In genomic region chr11:90687460-90688416, GRCm38 (mm10) we compare ENCODE assay signal across 8 mouse cellular contexts. TPM values are rescaled to one million over a fixed set of nuclear protein-coding genes. Genes with fewer than 3 reads are reported as not detected.
DNase-seq lines count a peak whose midpoint lies in the region; ATAC-seq and TF ChIP-seq lines count a peak whose summit lies in the region.

Gene Tom1l1, minus strand, starts transcription at chr11:90688366.

- DNase-seq in thymus, adult 2 months = no peak
- no peak for DNase-seq in thymus, postnatal 0 days (ENCODE audit: low spot score)
- DNase-seq in kidney, postnatal 0 days (ENCODE audit: low spot score) = peak; percentile 77

- no peak within 1 kb of the TSS for H3K27ac ChIP-seq in thymus, adult 2 months (ENCODE audit: control insufficient read depth, insufficient read depth, low read length)
- no peak within 1 kb of the TSS; the same call in 1 of the 2 replicates for H3K27ac ChIP-seq in heart, embryonic 12.5 days (ENCODE audit: poor library complexity, severe bottlenecking)
- H3K27ac ChIP-seq in kidney, postnatal 0 days = 0 out of 2 replicates have a peak within 1 kb of the TSS, but pooled peaks have one; percentile 25
- peak within 1 kb of the TSS; percentile 50 for H3K27ac ChIP-seq in limb, embryonic 15.5 days
- H3K27ac ChIP-seq in midbrain, embryonic 15.5 days = peak within 1 kb of the TSS; percentile 71
- H3K27ac ChIP-seq in stomach, embryonic 14.5 days (ENCODE audit: low read length) = 0 out of 2 replicates have a peak within 1 kb of the TSS, but pooled peaks have one; percentile 27

- H3K4me3 ChIP-seq in thymus, adult 2 months (ENCODE audit: control insufficient read depth, insufficient read depth, low read length) = 0 out of 2 replicates have a peak within 1 kb of the TSS, but pooled peaks have one; percentile 2
- peak within 1 kb of the TSS; percentile 77 for H3K4me3 ChIP-seq in heart, embryonic 12.5 days
- H3K4me3 ChIP-seq in kidney, postnatal 0 days (replicated peaks; ENCODE audit: low read depth, low read length) = peak within 1 kb of the TSS; percentile 65
- peak within 1 kb of the TSS; percentile 62 for H3K4me3 ChIP-seq in limb, embryonic 15.5 days
- H3K4me3 ChIP-seq in midbrain, embryonic 15.5 days = peak within 1 kb of the TSS; percentile 66
- H3K4me3 ChIP-seq in stomach, embryonic 14.5 days (ENCODE audit: low read depth, low read length) = peak within 1 kb of the TSS; percentile 45

- H3K4me2 ChIP-seq in heart, embryonic 12.5 days = peak within 1 kb of the TSS; percentile 82
- H3K4me2 ChIP-seq in kidney, postnatal 0 days (ENCODE audit: low read length) = peak within 1 kb of the TSS; percentile 85
- H3K4me2 ChIP-seq in limb, embryonic 15.5 days = peak within 1 kb of the TSS; percentile 92
- peak within 1 kb of the TSS; percentile 96 for H3K4me2 ChIP-seq in midbrain, embryonic 15.5 days
- peak within 1 kb of the TSS; percentile 89 for H3K4me2 ChIP-seq in stomach, embryonic 14.5 days (replicated peaks; ENCODE audit: low read depth, low read length)

- H3K27me3 ChIP-seq in thymus, adult 2 months (ENCODE audit: control insufficient read depth, insufficient read depth, low read length) = no peaks in the 10 kb centered on the region
- H3K27me3 ChIP-seq in heart, embryonic 12.5 days (replicated peaks) = no peaks in the 10 kb centered on the region
- no peaks in the 10 kb centered on the region for H3K27me3 ChIP-seq in kidney, postnatal 0 days (ENCODE audit: insufficient read depth, low read length)
- no peaks in the 10 kb centered on the region for H3K27me3 ChIP-seq in limb, embryonic 15.5 days
- H3K27me3 ChIP-seq in midbrain, embryonic 15.5 days (replicated peaks) = no peaks in the 10 kb centered on the region
- no peaks in the 10 kb centered on the region for H3K27me3 ChIP-seq in stomach, embryonic 14.5 days (ENCODE audit: control insufficient read depth, insufficient read depth, low read length)

- peak; percentile 96 for ATAC-seq in erythroid progenitor cell, adult 5-6 weeks (replicated peaks; ENCODE audit: low FRiP score, poor library complexity, severe bottlenecking)
- peak; percentile 94 for ATAC-seq in heart, embryonic 12.5 days (ENCODE audit: insufficient number of reproducible peaks, low FRiP score)
- ATAC-seq in kidney, postnatal 0 days (replicated peaks; ENCODE audit: low FRiP score, low read depth) = peak; percentile 91
- peak; percentile 68 for ATAC-seq in limb, embryonic 15.5 days (ENCODE audit: insufficient number of reproducible peaks, low FRiP score, low TSS enrichment, low read depth)
- peak; percentile 91 for ATAC-seq in midbrain, embryonic 15.5 days (replicated peaks)
- peak; percentile 94 for ATAC-seq in stomach, embryonic 14.5 days (ENCODE audit: insufficient number of reproducible peaks, insufficient read depth, low FRiP score, low read depth)

- H3K9me3 ChIP-seq in heart, embryonic 12.5 days (replicated peaks) = no peaks in the 10 kb centered on the region
- H3K9me3 ChIP-seq in kidney, postnatal 0 days (replicated peaks; ENCODE audit: low read length) = no peaks in the 10 kb centered on the region
- H3K9me3 ChIP-seq in limb, embryonic 15.5 days = no peaks in the 10 kb centered on the region
- no peaks in the 10 kb centered on the region for H3K9me3 ChIP-seq in midbrain, embryonic 15.5 days
- H3K9me3 ChIP-seq in stomach, embryonic 14.5 days (ENCODE audit: control insufficient read depth, low read depth, low read length) = no peaks in the 10 kb centered on the region

- 10% methylated on average over 47 of the region's 47 CpGs for WGBS in thymus, adult 2 months
- WGBS in heart, embryonic 12.5 days = 5% methylated on average over 47 of the region's 47 CpGs
- 6% methylated on average over 47 of the region's 47 CpGs for WGBS in kidney, postnatal 0 days
- WGBS in limb, embryonic 15.5 days = 5% methylated on average over 46 of the region's 47 CpGs
- WGBS in midbrain, embryonic 15.5 days = 5% methylated on average over 46 of the region's 47 CpGs
- WGBS in stomach, embryonic 14.5 days = 6% methylated on average over 47 of the region's 47 CpGs

- H3K36me3 ChIP-seq in thymus, adult 2 months (ENCODE audit: control insufficient read depth, insufficient read depth, low read length) = no peaks in the 10 kb centered on the region
- peaks cover 15% of the 10 kb centered on the region for H3K36me3 ChIP-seq in heart, embryonic 12.5 days
- no peaks in the 10 kb centered on the region for H3K36me3 ChIP-seq in kidney, postnatal 0 days (ENCODE audit: insufficient read depth, low read length)
- H3K36me3 ChIP-seq in limb, embryonic 15.5 days = no peaks in the 10 kb centered on the region
- no peaks in the 10 kb centered on the region for H3K36me3 ChIP-seq in midbrain, embryonic 15.5 days (replicated peaks)
- H3K36me3 ChIP-seq in stomach, embryonic 14.5 days (ENCODE audit: control insufficient read depth, insufficient read depth, low read length) = no peaks in the 10 kb centered on the region

- TF ChIP-seq CTCF in thymus, adult 2 months (IDR thresholded peaks at IDR 0.05; ENCODE audit: borderline replicate concordance, control insufficient read depth, extremely low read depth, insufficient read depth, low read length, poor library complexity) = no peak
- TF ChIP-seq CTCF in kidney, postnatal 0 days (IDR thresholded peaks at IDR 0.05; ENCODE audit: low read depth) = no peak

- peak within 1 kb of the TSS; percentile 74 for H3K9ac ChIP-seq in heart, embryonic 12.5 days
- peak within 1 kb of the TSS; percentile 59 for H3K9ac ChIP-seq in kidney, postnatal 0 days (ENCODE audit: low read depth, low read length)
- H3K9ac ChIP-seq in limb, embryonic 15.5 days = peak within 1 kb of the TSS; percentile 39
- peak within 1 kb of the TSS; percentile 65 for H3K9ac ChIP-seq in midbrain, embryonic 15.5 days
- peak within 1 kb of the TSS; percentile 38 for H3K9ac ChIP-seq in stomach, embryonic 14.5 days (replicated peaks; ENCODE audit: low read depth, low read length)

- no peaks in the 10 kb centered on the region for H3K4me1 ChIP-seq in thymus, adult 2 months (replicated peaks; ENCODE audit: control insufficient read depth, insufficient read depth, low read length)
- peaks cover 22% of the 10 kb centered on the region for H3K4me1 ChIP-seq in heart, embryonic 12.5 days (replicated peaks)
- 0 out of 2 replicates have a peak, but pooled peaks cover 7% of the 10 kb centered on the region for H3K4me1 ChIP-seq in kidney, postnatal 0 days (replicated peaks; ENCODE audit: insufficient read depth, low read length)
- H3K4me1 ChIP-seq in limb, embryonic 15.5 days = peaks cover 15% of the 10 kb centered on the region
- peaks cover 15% of the 10 kb centered on the region; the same call in 1 of the 2 replicates for H3K4me1 ChIP-seq in midbrain, embryonic 15.5 days
- H3K4me1 ChIP-seq in stomach, embryonic 14.5 days (ENCODE audit: control insufficient read depth, insufficient read depth, low read length) = peaks cover 7% of the 10 kb centered on the region; the same call in 1 of the 2 replicates

- no peak for TF ChIP-seq POLR2A in thymus, adult 2 months (IDR thresholded peaks at IDR 0.05; ENCODE audit: control insufficient read depth, extremely low read depth, insufficient read depth, low read length, poor library complexity)

RNA-seq across cellular contexts. Expression of gene Tom1l1, which starts in this region (rescaled TPM):
- polyA plus RNA-seq in thymus, adult 2 months (2012; rRNA removed) = 1.7 and 2.6 TPM in 2 replicates
- 9.2 and 9.9 TPM in 2 replicates for polyA plus RNA-seq in thymus, postnatal 0 days (2015; fragmentation: Nextera tagmentation; extraction: Ambion mirVana)
- total RNA-seq in erythroid progenitor cell, adult 5-6 weeks (2015; ENCODE audit: low replicate concordance) = 183 and 280 TPM in 2 replicates
- total RNA-seq in erythroid progenitor cell, adult 5-6 weeks (2017; ENCODE audit: low replicate concordance) = 256 and 270 TPM in 2 replicates
- 43.6 and 43.8 TPM in 2 replicates for polyA plus RNA-seq in heart, embryonic 12.5 days (2016; fragmentation: Nextera tagmentation; extraction: Ambion mirVana)
- polyA plus RNA-seq in kidney, postnatal 0 days (2015; fragmentation: Nextera tagmentation; extraction: Ambion mirVana) = 32.8 and 35.4 TPM in 2 replicates
- polyA plus RNA-seq in limb, embryonic 15.5 days (2015; fragmentation: Nextera tagmentation; extraction: Ambion mirVana) = 33.5 and 35.9 TPM in 2 replicates
- polyA plus RNA-seq in midbrain, embryonic 15.5 days (2015; fragmentation: Nextera tagmentation; extraction: Ambion mirVana) = 17.9 and 18.8 TPM in 2 replicates
- 37.3 and 41.2 TPM in 2 replicates for polyA plus RNA-seq in stomach, embryonic 14.5 days (2014; fragmentation: Nextera tagmentation; extraction: Ambion mirVana)

Comparison
In these comparisons a context has a peak if more than half of its experiments do, and no peak if none do; other contexts are left out.
1. H3K27ac ChIP-seq: peak in kidney, postnatal 0 days (single experiment), limb, embryonic 15.5 days (single experiment), midbrain, embryonic 15.5 days (single experiment) and stomach, embryonic 14.5 days (single experiment); none in thymus, adult 2 months (single experiment) and heart, embryonic 12.5 days (single experiment).
2. H3K4me3 ChIP-seq: peak in every context shown above with its lines; median percentile 77 in heart, embryonic 12.5 days; 66 in midbrain, embryonic 15.5 days; 65 in kidney, postnatal 0 days; 62 in limb, embryonic 15.5 days; 45 in stomach, embryonic 14.5 days; 2 in thymus, adult 2 months.
3. Peak in every context shown above with its lines, with median percentiles within 50 percentile points of each other: ATAC-seq, H3K4me2 ChIP-seq and H3K9ac ChIP-seq.